Mouse (Mus musculus) neural tube, embryonic 13.5 days (tissue): ENCODE results near the gene Cdkl1. TPM values are rescaled to one million over a fixed set of nuclear protein-coding genes. Genes with fewer than 3 reads are reported as not detected.

Source experiments
- ATAC-seq: fragments of 200-750 bp; cut with Nextera tagmentation; 2 replicates; pipeline ENCODE4 v1.8.0; 2017; ENCODE audit warnings: low read depth, mild to moderate bottlenecking, moderate TSS enrichment, moderate library complexity
- H3K27ac ChIP-seq: fragments of 300-500 bp; sonication (generic); replicated peaks from 2 replicates; pipeline ENCODE4 v1.5.1; 2015; ENCODE audit warnings: moderate library complexity, mild to moderate bottlenecking, inconsistent platforms
- H3K27me3 ChIP-seq: fragments of 300-500 bp; sonication (generic); 2 replicates; pipeline ENCODE4 v1.6.1; 2015; ENCODE audit warnings: mild to moderate bottlenecking, inconsistent platforms
- H3K36me3 ChIP-seq: fragments of 300-500 bp; sonication (generic); 2 replicates; pipeline ENCODE4 v1.6.1; 2015; ENCODE audit warnings: mild to moderate bottlenecking, inconsistent platforms
- H3K4me1 ChIP-seq: fragments of 300-500 bp; sonication (generic); replicated peaks from 2 replicates; pipeline ENCODE4 v1.6.1; 2015; ENCODE audit warnings: inconsistent platforms
- H3K4me2 ChIP-seq: fragments of 300-500 bp; sonication (generic); 2 replicates; pipeline ENCODE4 v1.6.1; 2015; ENCODE audit warnings: inconsistent platforms, mild to moderate bottlenecking, moderate library complexity
- H3K4me3 ChIP-seq: fragments of 300-500 bp; sonication (generic); 2 replicates; pipeline ENCODE4 v1.5.1; 2015; ENCODE audit warnings: mild to moderate bottlenecking, inconsistent platforms
- H3K9ac ChIP-seq: fragments of 300-500 bp; sonication (generic); 2 replicates; pipeline ENCODE4 v1.6.1; 2015; ENCODE audit warnings: moderate library complexity, mild to moderate bottlenecking, inconsistent platforms
- H3K9me3 ChIP-seq: fragments of 300-500 bp; sonication (generic); 2 replicates; pipeline ENCODE4 v1.6.1; 2016; ENCODE audit warnings: inconsistent platforms
- WGBS: fragments of 180-500 bp; shearing (Covaris S2); methylation state at CpG from one replicate; pipeline ENCODE4 v1.1.7; 2015; 5-methylcytosine and 5-hydroxymethylcytosine counted together
- polyA plus RNA-seq: library from polyadenylated mRNA; unstranded; fragments of >200 nt; fragmentation: Nextera tagmentation; extraction: Ambion mirVana; gene quantifications from 2 replicates; pipeline ENCODE4 v1.2.1, GENCODE M21; 2015

The Cdkl1 gene
- polyA plus RNA-seq, 1 experiment from 2014 or later, result 2.6 TPM

- no peaks in the 10 kb centered on the region for H3K9me3 ChIP-seq
- H3K4me2 ChIP-seq, result no peak overlapping the region
- no peaks in the 10 kb centered on the region for H3K27me3 ChIP-seq
- no peak overlapping the region for H3K4me3 ChIP-seq
- WGBS, result 63% methylated on average over 11 of the region's 11 CpGs
- H3K36me3 ChIP-seq, result peaks cover 68% of the 10 kb centered on the region
- H3K27ac ChIP-seq, result no peak overlapping the region
- H3K4me1 ChIP-seq, result no peaks in the 10 kb centered on the region
- no peak overlapping the region for H3K9ac ChIP-seq
- no peak for ATAC-seq
Observed at GRCm38 (mm10) chr12:69807399-69807985, 16.4 kb upstream of the Cdkl1 start.

GRCm38 (mm10) chr12:69805148-69805547 lies 14.1 kb upstream of the Cdkl1 start:
- 86% methylated on average over 6 of the region's 6 CpGs for WGBS
- H3K27ac ChIP-seq, result no peak overlapping the region
- H3K4me1 ChIP-seq, result no peaks in the 10 kb centered on the region
- H3K9ac ChIP-seq, result no peak overlapping the region
- no peak for ATAC-seq
- H3K4me3 ChIP-seq, result no peak overlapping the region
- H3K36me3 ChIP-seq, result peaks cover 58% of the 10 kb centered on the region
- no peak overlapping the region for H3K4me2 ChIP-seq
- no peaks in the 10 kb centered on the region for H3K9me3 ChIP-seq
- H3K27me3 ChIP-seq, result no peaks in the 10 kb centered on the region

GRCm38 (mm10) chr12:69804393-69805070 lies 13.5 kb upstream of the Cdkl1 start:
- H3K9me3 ChIP-seq, result no peaks in the 10 kb centered on the region
- H3K36me3 ChIP-seq, result peaks cover 55% of the 10 kb centered on the region

GRCm38 (mm10) chr12:69803196-69803595 lies 12.1 kb upstream of the Cdkl1 start:
- no peak overlapping the region for H3K4me2 ChIP-seq
- no peak for ATAC-seq
- 81% methylated on average over 5 of the region's 6 CpGs for WGBS
- peaks cover 46% of the 10 kb centered on the region for H3K36me3 ChIP-seq
- no peak overlapping the region for H3K9ac ChIP-seq
- H3K9me3 ChIP-seq, result no peaks in the 10 kb centered on the region
- H3K27me3 ChIP-seq, result no peaks in the 10 kb centered on the region
- no peak overlapping the region for H3K4me3 ChIP-seq
- H3K4me1 ChIP-seq, result no peaks in the 10 kb centered on the region
- no peak overlapping the region for H3K27ac ChIP-seq

More at GRCm38 (mm10) chr12:69804393-69805070, 13.5 kb upstream of the Cdkl1 start:
- Histone ChIP-seq H3K4me1 (no peaks in the 10 kb centered on the region), H3K27me3 (no peaks in the 10 kb centered on the region), H3K27ac (no peak overlapping the region), H3K4me3 (no peak overlapping the region), H3K4me2 (no peak overlapping the region), H3K9ac (no peak overlapping the region)
- 93% methylated on average over 10 of the region's 10 CpGs for WGBS
- ATAC-seq, result no peak

- H3K27me3 ChIP-seq, result no peaks in the 10 kb centered on the region
- H3K27ac ChIP-seq, result no peak overlapping the region
- no peak for ATAC-seq
- H3K9ac ChIP-seq, result no peak overlapping the region
- H3K36me3 ChIP-seq, result peaks cover 22% of the 10 kb centered on the region
- no peak overlapping the region for H3K4me3 ChIP-seq
- H3K4me1 ChIP-seq, result no peaks in the 10 kb centered on the region
- 87% methylated on average over 4 of the region's 4 CpGs for WGBS
- H3K4me2 ChIP-seq, result no peak overlapping the region
- H3K9me3 ChIP-seq, result no peaks in the 10 kb centered on the region
Observed at GRCm38 (mm10) chr12:69800586-69800985, 9.5 kb upstream of the Cdkl1 start.

- Histone ChIP-seq H3K36me3 (no peaks in the 10 kb centered on the region), H3K4me2 (no peak overlapping the region), H3K4me3 (no peak overlapping the region), H3K9ac (no peak overlapping the region), H3K27ac (no peak overlapping the region), H3K9me3 (no peaks in the 10 kb centered on the region), H3K4me1 (peaks cover 5% of the 10 kb centered on the region; the same call in 1 of the 2 replicates), H3K27me3 (no peaks in the 10 kb centered on the region)
- WGBS, result 92% methylated on average over 3 of the region's 3 CpGs
- ATAC-seq, result no peak
Observed at GRCm38 (mm10) chr12:69796311-69796710, 5.2 kb upstream of the Cdkl1 start.

- Histone ChIP-seq H3K27me3 (no peaks in the 10 kb centered on the region; the same call in 1 of the 2 replicates), H3K4me3 (peak overlapping the region; percentile 55), H3K9me3 (no peaks in the 10 kb centered on the region), H3K36me3 (no peaks in the 10 kb centered on the region), H3K27ac (no peak overlapping the region), H3K4me1 (peaks cover 19% of the 10 kb centered on the region), H3K9ac (peak overlapping the region; percentile 78), H3K4me2 (peak overlapping the region; percentile 99)
- peak; percentile 25; the same call in 1 of the 2 replicates for ATAC-seq
- WGBS, result 31% methylated on average over 27 of the region's 27 CpGs
Observed at GRCm38 (mm10) chr12:69789766-69790529, 1.1 kb downstream of the Cdkl1 start.

- WGBS, result 82% methylated on average over 5 of the region's 5 CpGs
- peaks cover 19% of the 10 kb centered on the region for H3K4me1 ChIP-seq
- no peak overlapping the region for H3K4me3 ChIP-seq
- H3K36me3 ChIP-seq, result no peaks in the 10 kb centered on the region
- no peaks in the 10 kb centered on the region; the same call in 1 of the 2 replicates for H3K27me3 ChIP-seq
- H3K4me2 ChIP-seq, result no peak overlapping the region
- no peak overlapping the region for H3K27ac ChIP-seq
- no peak overlapping the region for H3K9ac ChIP-seq
- no peak for ATAC-seq
- H3K9me3 ChIP-seq, result no peaks in the 10 kb centered on the region
Observed at GRCm38 (mm10) chr12:69788380-69788779, 2.7 kb downstream of the Cdkl1 start.

- H3K4me1 ChIP-seq, result peaks cover 14% of the 10 kb centered on the region
- no peak overlapping the region for H3K4me3 ChIP-seq
Observed at GRCm38 (mm10) chr12:69785471-69785870, 5.6 kb downstream of the Cdkl1 start.

GRCm38 (mm10) chr12:69783247-69784025 lies 7.6 kb downstream of the Cdkl1 start:
- H3K4me3 ChIP-seq, result no peak overlapping the region
- no peak overlapping the region for H3K9ac ChIP-seq
- ATAC-seq, result no peak
- H3K9me3 ChIP-seq, result no peaks in the 10 kb centered on the region
- 46% methylated on average over 6 of the region's 6 CpGs for WGBS
- no peak overlapping the region for H3K27ac ChIP-seq
- H3K4me2 ChIP-seq, result no peak overlapping the region
- H3K4me1 ChIP-seq, result peaks cover 9% of the 10 kb centered on the region
- no peaks in the 10 kb centered on the region for H3K36me3 ChIP-seq
- H3K27me3 ChIP-seq, result no peaks in the 10 kb centered on the region

More at GRCm38 (mm10) chr12:69785471-69785870, 5.6 kb downstream of the Cdkl1 start:
- H3K9ac ChIP-seq, result no peak overlapping the region
- no peak overlapping the region for H3K27ac ChIP-seq
- 89% methylated on average over 9 of the region's 9 CpGs for WGBS
- no peaks in the 10 kb centered on the region; the same call in 1 of the 2 replicates for H3K27me3 ChIP-seq
- H3K4me2 ChIP-seq, result no peak overlapping the region
- no peak for ATAC-seq
- H3K9me3 ChIP-seq, result no peaks in the 10 kb centered on the region
- H3K36me3 ChIP-seq, result no peaks in the 10 kb centered on the region

GRCm38 (mm10) chr12:69781935-69782650 lies 9.0 kb downstream of the Cdkl1 start:
- 68% methylated on average over 10 of the region's 10 CpGs for WGBS
- Histone ChIP-seq H3K36me3 (no peaks in the 10 kb centered on the region), H3K27ac (no peak overlapping the region), H3K4me2 (no peak overlapping the region), H3K9me3 (no peaks in the 10 kb centered on the region), H3K4me1 (peaks cover 9% of the 10 kb centered on the region), H3K9ac (no peak overlapping the region), H3K27me3 (no peaks in the 10 kb centered on the region), H3K4me3 (no peak overlapping the region)
- 0 out of 2 replicates have a peak, but pooled peaks have one; percentile 11 for ATAC-seq
